Mouse (Mus musculus): ENCODE data around the gene Tmem50b. TPM values are rescaled to one million over a fixed set of nuclear protein-coding genes. Genes with fewer than 3 reads are reported as not detected.
A peak's percentile ranks its signal among the peaks of the same experiment; 100 is the strongest.
"Not testable (repeated sequence)": the region's sequence is repeated elsewhere in the genome, so short reads cannot be mapped to it uniquely, and the experiment has no call there.

Gene Tmem50b
- polyA plus RNA-seq (2015; fragmentation: Nextera tagmentation; extraction: Ambion mirVana): 45.9 and 56.5 TPM in 2 replicates

GRCm38 (mm10) chr16:91597672-91598010 is at the start of gene Tmem50b:
Tmem50b (minus strand) TSS chr16:91597800.
- peak; percentile 100 for ATAC-seq (ENCODE audit: extremely low read depth, insufficient number of reproducible peaks, low FRiP score, low TSS enrichment)
- H3K4me3 ChIP-seq: peak within 1 kb of the TSS; percentile 84
- peaks cover 13% of the 10 kb centered on the region for H3K4me1 ChIP-seq
- H3K27ac ChIP-seq (replicated peaks): peak within 1 kb of the TSS; percentile 63
- H3K27me3 ChIP-seq (replicated peaks): peaks cover 20% of the 10 kb centered on the region; the same call in 1 of the 2 replicates
- H3K36me3 ChIP-seq: no peaks in the 10 kb centered on the region
- H3K9ac ChIP-seq: peak within 1 kb of the TSS; percentile 88
- H3K9me3 ChIP-seq: no peaks in the 10 kb centered on the region
- H3K4me2 ChIP-seq: peak within 1 kb of the TSS; percentile 87
- WGBS: under 1% methylated on average over 33 of the region's 34 CpGs

- Histone ChIP-seq H3K36me3 (peaks cover 24% of the 10 kb centered on the region), H3K4me2 (peak within 1 kb of the TSS; percentile 98), H3K9me3 (no peaks in the 10 kb centered on the region), H3K27ac (replicated peaks) (peak within 1 kb of the TSS; percentile 100), H3K4me1 (peaks cover 25% of the 10 kb centered on the region), H3K27me3 (replicated peaks) (no peaks in the 10 kb centered on the region), H3K4me3 (peak within 1 kb of the TSS; percentile 90), H3K9ac (peak within 1 kb of the TSS; percentile 95)
- ATAC-seq (ENCODE audit: extremely low read depth, insufficient number of reproducible peaks, low FRiP score, low TSS enrichment): peak; percentile 85
- WGBS: under 1% methylated on average over 59 of the region's 59 CpGs
These were observed 49.2 kb upstream of the Tmem50b start, which contains the start of gene Gart for GRCm38 (mm10) chr16:91646681-91647419. Gart (minus strand) TSS chr16:91646952.

GRCm38 (mm10) chr16:91645995-91646602 is 48.5 kb upstream of the Tmem50b start:
- Histone ChIP-seq H3K9ac (peak overlapping the region; percentile 93), H3K9me3 (no peaks in the 10 kb centered on the region), H3K4me3 (peak overlapping the region; percentile 90), H3K36me3 (peaks cover 26% of the 10 kb centered on the region), H3K27ac (replicated peaks) (peak overlapping the region; percentile 100), H3K4me2 (peak overlapping the region; percentile 98), H3K4me1 (peaks cover 25% of the 10 kb centered on the region), H3K27me3 (replicated peaks) (no peaks in the 10 kb centered on the region)
- ATAC-seq (ENCODE audit: extremely low read depth, insufficient number of reproducible peaks, low FRiP score, low TSS enrichment): no peak
- WGBS: 1% methylated on average over 11 of the region's 11 CpGs

GRCm38 (mm10) chr16:91645420-91645819 is 47.8 kb upstream of the Tmem50b start:
- not testable (repeated sequence) for H3K27me3 ChIP-seq (replicated peaks); H3K9ac ChIP-seq; H3K27ac ChIP-seq (replicated peaks); H3K9me3 ChIP-seq; ATAC-seq (ENCODE audit: extremely low read depth, insufficient number of reproducible peaks, low FRiP score, low TSS enrichment)
- Histone ChIP-seq H3K4me3 (peak overlapping the region; percentile 90; the same call in 1 of the 2 replicates), H3K4me2 (peak overlapping the region; percentile 98), H3K4me1 (peaks cover 21% of the 10 kb centered on the region), H3K36me3 (peaks cover 29% of the 10 kb centered on the region)
- WGBS: no CpG with 5 or more reads among the region's 2 CpGs

GRCm38 (mm10) chr16:91644901-91645300 is 47.3 kb upstream of the Tmem50b start:
- no peak overlapping the region for H3K4me3 ChIP-seq
- H3K27me3 ChIP-seq (replicated peaks): no peaks in the 10 kb centered on the region
- H3K4me1 ChIP-seq: peaks cover 18% of the 10 kb centered on the region
- no peak overlapping the region for H3K27ac ChIP-seq (replicated peaks)
- WGBS: 86% methylated on average over 2 of the region's 2 CpGs
- ATAC-seq (ENCODE audit: extremely low read depth, insufficient number of reproducible peaks, low FRiP score, low TSS enrichment): no peak
- H3K36me3 ChIP-seq: peaks cover 34% of the 10 kb centered on the region
- H3K4me2 ChIP-seq: no peak overlapping the region
- H3K9ac ChIP-seq: no peak overlapping the region
- no peaks in the 10 kb centered on the region for H3K9me3 ChIP-seq

GRCm38 (mm10) chr16:91640171-91640570 is 42.6 kb upstream of the Tmem50b start:
- no peak for ATAC-seq (ENCODE audit: extremely low read depth, insufficient number of reproducible peaks, low FRiP score, low TSS enrichment)
- H3K9me3 ChIP-seq: no peaks in the 10 kb centered on the region
- H3K36me3 ChIP-seq: peaks cover 81% of the 10 kb centered on the region
- no peak overlapping the region for H3K4me3 ChIP-seq
- no peak overlapping the region for H3K27ac ChIP-seq (replicated peaks)
- H3K27me3 ChIP-seq (replicated peaks): no peaks in the 10 kb centered on the region
- WGBS: 93% methylated on average over 8 of the region's 8 CpGs
- H3K4me1 ChIP-seq: peaks cover 5% of the 10 kb centered on the region
- no peak overlapping the region for H3K9ac ChIP-seq
- no peak overlapping the region for H3K4me2 ChIP-seq

- WGBS: 92% methylated on average over 2 of the region's 2 CpGs
- Histone ChIP-seq H3K4me1 (peaks cover under 1% of the 10 kb centered on the region), H3K9ac (no peak overlapping the region), H3K36me3 (peaks cover 86% of the 10 kb centered on the region), H3K9me3 (no peaks in the 10 kb centered on the region), H3K27me3 (replicated peaks) (no peaks in the 10 kb centered on the region), H3K4me3 (no peak overlapping the region), H3K4me2 (no peak overlapping the region), H3K27ac (replicated peaks) (no peak overlapping the region)
- ATAC-seq (ENCODE audit: extremely low read depth, insufficient number of reproducible peaks, low FRiP score, low TSS enrichment): no peak
These were observed 42.0 kb upstream of the Tmem50b start for GRCm38 (mm10) chr16:91639636-91640035.

- WGBS: 92% methylated on average over 5 of the region's 5 CpGs
- Histone ChIP-seq H3K4me3 (no peak overlapping the region), H3K9me3 (no peaks in the 10 kb centered on the region), H3K4me2 (no peak overlapping the region), H3K36me3 (peaks cover 90% of the 10 kb centered on the region), H3K9ac (no peak overlapping the region), H3K27me3 (replicated peaks) (no peaks in the 10 kb centered on the region), H3K27ac (replicated peaks) (no peak overlapping the region), H3K4me1 (no peaks in the 10 kb centered on the region)
- no peak for ATAC-seq (ENCODE audit: extremely low read depth, insufficient number of reproducible peaks, low FRiP score, low TSS enrichment)
These were observed 41.6 kb upstream of the Tmem50b start for GRCm38 (mm10) chr16:91639161-91639560.

- no peak overlapping the region for H3K4me3 ChIP-seq
These were observed 36.0 kb upstream of the Tmem50b start for GRCm38 (mm10) chr16:91633641-91634040.

GRCm38 (mm10) chr16:91632940-91633339 is 35.3 kb upstream of the Tmem50b start:
- 95% methylated on average over 7 of the region's 7 CpGs for WGBS
- Histone ChIP-seq H3K4me1 (no peaks in the 10 kb centered on the region), H3K9me3 (no peaks in the 10 kb centered on the region), H3K27ac (replicated peaks) (no peak overlapping the region), H3K4me2 (no peak overlapping the region), H3K4me3 (no peak overlapping the region), H3K36me3 (peaks cover 99% of the 10 kb centered on the region), H3K27me3 (replicated peaks) (no peaks in the 10 kb centered on the region), H3K9ac (no peak overlapping the region)
- ATAC-seq (ENCODE audit: extremely low read depth, insufficient number of reproducible peaks, low FRiP score, low TSS enrichment): no peak

More at GRCm38 (mm10) chr16:91633641-91634040, 36.0 kb upstream of the Tmem50b start:
- no peak for ATAC-seq (ENCODE audit: extremely low read depth, insufficient number of reproducible peaks, low FRiP score, low TSS enrichment)
- Histone ChIP-seq H3K9ac (no peak overlapping the region), H3K9me3 (no peaks in the 10 kb centered on the region), H3K27ac (replicated peaks) (no peak overlapping the region), H3K27me3 (replicated peaks) (no peaks in the 10 kb centered on the region), H3K4me2 (no peak overlapping the region), H3K36me3 (peaks cover 99% of the 10 kb centered on the region), H3K4me1 (no peaks in the 10 kb centered on the region)
- 86% methylated on average over 12 of the region's 12 CpGs for WGBS

- no peak overlapping the region for H3K9ac ChIP-seq
- ATAC-seq (ENCODE audit: extremely low read depth, insufficient number of reproducible peaks, low FRiP score, low TSS enrichment): no peak
- H3K4me3 ChIP-seq: no peak overlapping the region
- H3K27ac ChIP-seq (replicated peaks): no peak overlapping the region
- H3K4me2 ChIP-seq: no peak overlapping the region
- no peaks in the 10 kb centered on the region for H3K9me3 ChIP-seq
- no peaks in the 10 kb centered on the region for H3K4me1 ChIP-seq
- H3K27me3 ChIP-seq (replicated peaks): no peaks in the 10 kb centered on the region
- peaks cover 99% of the 10 kb centered on the region for H3K36me3 ChIP-seq
- 72% methylated on average over 5 of the region's 5 CpGs for WGBS
These were observed 34.8 kb upstream of the Tmem50b start for GRCm38 (mm10) chr16:91632439-91632838.
